Mouse (Mus musculus) neural tube, embryonic 13.5 days (tissue): Measurements from ENCODE around the gene Tpt1. TPM values are rescaled to one million over a fixed set of nuclear protein-coding genes. Genes with fewer than 3 reads are reported as not detected.
"Not testable (repeated sequence)": the region's sequence is repeated elsewhere in the genome, so short reads cannot be mapped to it uniquely, and the experiment has no call there.

Experiments
- ATAC-seq: fragments of 200-750 bp; cut with Nextera tagmentation; 2 replicates; pipeline ENCODE4 v1.8.0; 2017; ENCODE audit warnings: low read depth, mild to moderate bottlenecking, moderate TSS enrichment, moderate library complexity
- H3K27ac ChIP-seq: fragments of 300-500 bp; sonication (generic); replicated peaks from 2 replicates; pipeline ENCODE4 v1.5.1; 2015; ENCODE audit warnings: moderate library complexity, mild to moderate bottlenecking, inconsistent platforms
- H3K27me3 ChIP-seq: fragments of 300-500 bp; sonication (generic); 2 replicates; pipeline ENCODE4 v1.6.1; 2015; ENCODE audit warnings: mild to moderate bottlenecking, inconsistent platforms
- H3K36me3 ChIP-seq: fragments of 300-500 bp; sonication (generic); 2 replicates; pipeline ENCODE4 v1.6.1; 2015; ENCODE audit warnings: mild to moderate bottlenecking, inconsistent platforms
- H3K4me1 ChIP-seq: fragments of 300-500 bp; sonication (generic); replicated peaks from 2 replicates; pipeline ENCODE4 v1.6.1; 2015; ENCODE audit warnings: inconsistent platforms
- H3K4me2 ChIP-seq: fragments of 300-500 bp; sonication (generic); 2 replicates; pipeline ENCODE4 v1.6.1; 2015; ENCODE audit warnings: inconsistent platforms, mild to moderate bottlenecking, moderate library complexity
- H3K4me3 ChIP-seq: fragments of 300-500 bp; sonication (generic); 2 replicates; pipeline ENCODE4 v1.5.1; 2015; ENCODE audit warnings: mild to moderate bottlenecking, inconsistent platforms
- H3K9ac ChIP-seq: fragments of 300-500 bp; sonication (generic); 2 replicates; pipeline ENCODE4 v1.6.1; 2015; ENCODE audit warnings: moderate library complexity, mild to moderate bottlenecking, inconsistent platforms
- H3K9me3 ChIP-seq: fragments of 300-500 bp; sonication (generic); 2 replicates; pipeline ENCODE4 v1.6.1; 2016; ENCODE audit warnings: inconsistent platforms
- WGBS: fragments of 180-500 bp; shearing (Covaris S2); methylation state at CpG from one replicate; pipeline ENCODE4 v1.1.7; 2015; 5-methylcytosine and 5-hydroxymethylcytosine counted together
- polyA plus RNA-seq: library from polyadenylated mRNA; unstranded; fragments of >200 nt; fragmentation: Nextera tagmentation; extraction: Ambion mirVana; gene quantifications from 2 replicates; pipeline ENCODE4 v1.2.1, GENCODE M21; 2015

Tpt1 gene
- polyA plus RNA-seq, 1 experiment from 2014 or later, result 917 TPM

DNA sequence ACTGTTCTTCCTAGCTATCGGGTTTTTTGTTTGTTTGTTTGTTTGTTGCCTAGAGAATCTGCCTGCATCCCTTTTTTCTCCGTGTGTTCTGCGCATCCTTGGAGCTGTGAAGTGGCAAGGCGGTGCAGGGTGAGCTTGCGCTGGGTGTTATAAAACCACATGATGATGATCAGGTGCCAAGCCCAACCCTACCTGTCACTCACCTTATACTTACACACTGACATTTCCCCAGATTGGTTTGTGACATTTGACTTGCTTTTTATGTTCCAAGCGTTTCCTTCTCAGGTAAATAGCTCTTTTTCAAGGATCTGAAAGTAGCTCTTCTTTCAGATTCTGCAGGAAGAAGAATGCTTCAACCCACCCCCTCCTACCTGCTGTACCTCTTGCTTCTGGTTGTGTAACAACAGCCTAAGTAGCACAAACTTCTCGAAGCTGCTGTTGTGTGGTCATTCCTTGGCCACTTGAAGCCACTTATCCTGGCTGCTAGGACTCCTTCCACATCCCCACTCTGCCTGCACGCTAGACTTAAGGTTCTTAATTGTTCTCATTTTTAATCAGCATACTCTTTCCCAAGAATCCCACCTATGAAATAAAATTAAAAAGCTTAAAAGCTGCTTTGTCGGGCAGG is 21.9 kb downstream of the Tpt1 start:
- ATAC-seq, result no peak
- Histone ChIP-seq H3K4me2 (no peak overlapping the region), H3K4me1 (peaks cover 10% of the 10 kb centered on the region), H3K27me3 (no peaks in the 10 kb centered on the region), H3K9me3 (peaks cover 4% of the 10 kb centered on the region; the same call in 1 of the 2 replicates), H3K9ac (no peak overlapping the region), H3K27ac (no peak overlapping the region), H3K4me3 (no peak overlapping the region), H3K36me3 (no peaks in the 10 kb centered on the region)
- 79% methylated on average over 9 of the region's 9 CpGs for WGBS

DNA sequence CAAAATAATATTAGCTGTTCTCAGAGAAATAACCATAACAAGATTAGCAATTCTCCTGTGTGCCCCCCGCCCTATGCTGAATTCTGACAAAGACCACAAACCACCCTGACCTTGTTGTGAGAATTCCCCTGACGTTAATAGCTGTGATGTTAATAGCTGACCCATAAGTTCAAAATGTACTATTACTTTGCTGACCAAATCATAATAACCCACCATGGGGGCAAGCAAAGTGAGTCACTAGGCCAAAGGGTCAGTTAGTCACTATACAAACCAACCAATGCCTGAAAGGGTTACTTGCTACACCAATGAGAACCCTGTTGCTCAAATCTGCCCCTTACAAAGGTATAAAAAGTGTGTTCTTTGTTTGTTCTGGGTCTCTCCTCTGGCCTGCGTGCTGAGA is 23.1 kb downstream of the Tpt1 start:
- not testable (repeated sequence) for H3K27ac ChIP-seq, ATAC-seq, H3K9ac ChIP-seq, H3K4me2 ChIP-seq, H3K27me3 ChIP-seq, H3K4me3 ChIP-seq, H3K9me3 ChIP-seq, H3K36me3 ChIP-seq
- H3K4me1 ChIP-seq, result peaks cover 10% of the 10 kb centered on the region
- WGBS, result 61% methylated on average over 3 of the region's 3 CpGs

DNA sequence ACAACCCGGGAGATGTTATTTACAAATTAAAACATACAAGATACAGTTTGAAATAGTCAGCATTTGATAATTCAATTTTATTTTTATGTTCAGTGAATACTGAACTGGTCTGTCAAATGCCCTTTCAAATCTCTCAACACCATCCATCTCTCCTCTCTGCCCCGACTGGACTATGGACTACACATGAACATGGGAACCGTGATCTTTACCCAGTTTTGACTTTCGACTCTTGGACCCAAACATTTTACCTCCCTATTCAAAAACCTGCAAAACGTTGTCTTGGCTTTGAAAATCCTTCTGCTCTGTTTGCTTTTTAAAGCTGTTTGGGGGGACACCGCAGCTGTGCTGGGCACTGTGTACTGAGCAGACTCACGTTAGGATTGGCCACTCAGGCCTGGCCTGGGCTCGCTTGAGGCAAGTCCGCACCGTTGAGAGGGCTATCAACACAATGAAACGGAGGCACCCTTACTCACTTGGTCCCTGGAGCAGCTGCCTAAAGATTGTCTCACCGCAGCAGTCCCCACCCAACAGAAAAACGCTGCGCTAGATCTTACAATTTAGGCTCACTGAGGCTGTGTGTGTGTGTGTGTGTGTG is 25.0 kb downstream of the Tpt1 start:
- H3K27ac ChIP-seq, result no peak overlapping the region
- H3K4me2 ChIP-seq, result no peak overlapping the region
- H3K9ac ChIP-seq, result 0 out of 2 replicates have a peak overlapping the region, but pooled peaks have one; percentile 12
- H3K4me1 ChIP-seq, result no peaks in the 10 kb centered on the region
- no peaks in the 10 kb centered on the region for H3K9me3 ChIP-seq
- H3K4me3 ChIP-seq, result no peak overlapping the region
- no peak for ATAC-seq
- no peaks in the 10 kb centered on the region for H3K36me3 ChIP-seq
- WGBS, result 70% methylated on average over 14 of the region's 14 CpGs
- no peaks in the 10 kb centered on the region for H3K27me3 ChIP-seq

DNA sequence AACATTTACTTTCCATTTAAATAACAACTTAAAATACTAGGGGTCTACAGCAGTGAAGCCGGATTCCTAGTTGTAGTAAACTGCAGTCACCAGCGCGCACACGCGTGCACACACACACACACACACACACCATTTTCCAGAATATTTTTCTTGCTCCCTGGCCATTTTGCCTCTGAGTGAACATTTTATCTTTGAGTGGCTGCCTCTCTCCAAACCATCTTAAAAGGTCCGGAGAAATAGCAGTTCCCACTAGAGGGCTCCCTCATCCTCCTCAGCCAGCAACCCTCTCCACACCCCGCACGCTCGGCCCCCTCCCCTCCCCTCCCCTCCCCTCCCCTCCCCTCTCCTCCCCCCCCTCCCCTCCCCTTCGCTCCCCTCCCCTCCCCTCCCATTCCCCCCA is 25.7 kb downstream of the Tpt1 start:
- peak; percentile 64; the same call in 1 of the 2 replicates for ATAC-seq
- H3K27me3 ChIP-seq, result no peaks in the 10 kb centered on the region
- H3K27ac ChIP-seq, result no peak overlapping the region
- no peak overlapping the region for H3K9ac ChIP-seq
- H3K4me2 ChIP-seq, result peak overlapping the region; percentile 37; the same call in 1 of the 2 replicates
- no peaks in the 10 kb centered on the region for H3K4me1 ChIP-seq
- WGBS, result 28% methylated on average over 9 of the region's 10 CpGs
- H3K36me3 ChIP-seq, result no peaks in the 10 kb centered on the region
- H3K9me3 ChIP-seq, result no peaks in the 10 kb centered on the region
- 0 out of 2 replicates have a peak overlapping the region, but pooled peaks have one; percentile 11 for H3K4me3 ChIP-seq

DNA sequence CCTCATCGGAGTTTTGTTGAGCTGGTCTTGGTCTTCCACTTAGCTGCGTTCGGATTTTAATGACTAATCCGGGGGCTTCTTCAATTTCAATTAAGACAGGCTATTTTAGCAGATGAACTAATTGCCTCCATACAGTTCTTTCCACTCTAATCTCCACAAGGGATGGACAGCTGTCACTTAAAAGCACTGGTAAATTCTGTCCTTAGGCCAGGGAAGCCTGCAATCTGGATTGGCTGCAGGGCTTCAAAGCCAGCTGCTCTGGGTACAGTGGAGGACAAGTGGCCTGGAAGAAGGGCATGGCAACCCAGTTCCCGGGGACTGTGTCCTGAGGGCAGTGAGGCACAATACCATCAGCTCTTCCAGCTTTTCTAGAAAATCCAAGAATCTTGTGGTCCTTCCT is 26.2 kb downstream of the Tpt1 start:
- Histone ChIP-seq H3K27me3 (no peaks in the 10 kb centered on the region), H3K4me3 (no peak overlapping the region), H3K9me3 (no peaks in the 10 kb centered on the region), H3K4me1 (peaks cover 4% of the 10 kb centered on the region; the same call in 1 of the 2 replicates), H3K27ac (peak overlapping the region; percentile 67), H3K4me2 (no peak overlapping the region), H3K36me3 (no peaks in the 10 kb centered on the region), H3K9ac (no peak overlapping the region)
- peak; percentile 37; the same call in 1 of the 2 replicates for ATAC-seq
- WGBS, result 5% methylated on average over 4 of the region's 5 CpGs

DNA sequence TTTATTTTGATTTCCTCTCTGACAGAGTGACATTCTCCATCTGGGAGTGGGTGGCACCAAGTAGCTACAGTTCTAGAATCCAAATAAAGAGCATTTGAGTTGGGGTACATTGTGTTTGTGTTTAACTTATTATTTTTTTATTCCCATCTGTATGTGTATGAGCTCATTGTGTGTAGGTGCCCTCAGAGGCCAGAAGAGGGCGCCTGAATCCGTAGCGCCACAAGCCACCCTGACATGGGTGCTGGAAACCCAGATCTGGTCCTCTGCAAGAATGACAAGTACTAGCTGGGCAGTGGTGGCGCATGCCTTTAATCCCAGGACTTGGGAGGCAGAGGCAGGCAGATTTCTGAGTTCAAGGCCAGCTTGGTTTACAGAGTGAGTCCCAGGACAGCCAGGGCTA is 26.9 kb downstream of the Tpt1 start:
- H3K9ac ChIP-seq, result no peak overlapping the region
- no peaks in the 10 kb centered on the region for H3K27me3 ChIP-seq
- peaks cover 5% of the 10 kb centered on the region; the same call in 1 of the 2 replicates for H3K4me1 ChIP-seq
- no peak for ATAC-seq
- H3K27ac ChIP-seq, result no peak overlapping the region
- 90% methylated on average over 4 of the region's 4 CpGs for WGBS
- H3K9me3 ChIP-seq, result no peaks in the 10 kb centered on the region
- H3K4me3 ChIP-seq, result no peak overlapping the region
- no peaks in the 10 kb centered on the region for H3K36me3 ChIP-seq
- no peak overlapping the region for H3K4me2 ChIP-seq

DNA sequence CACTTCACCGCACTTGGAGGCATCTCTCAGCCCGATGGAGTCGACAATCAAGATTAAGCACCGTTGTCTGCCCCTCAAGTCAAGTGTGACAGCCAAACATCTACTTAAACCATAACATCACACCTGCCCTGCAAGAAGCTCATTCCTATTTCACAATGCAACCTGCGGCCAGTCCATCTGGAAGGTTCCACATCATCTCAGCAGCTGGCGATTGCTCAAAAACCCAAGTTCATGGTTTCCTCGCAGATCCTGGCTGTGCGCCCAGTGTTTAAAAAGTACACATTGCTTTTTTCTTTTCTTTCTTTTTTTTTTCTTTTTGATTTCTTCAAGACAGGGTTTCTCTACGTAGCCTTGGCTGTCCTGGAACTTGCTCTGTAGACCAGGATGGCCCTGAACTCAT is 28.7 kb downstream of the Tpt1 start:
- no peak overlapping the region for H3K4me3 ChIP-seq
- H3K4me1 ChIP-seq, result peaks cover 7% of the 10 kb centered on the region
- no peak for ATAC-seq
- no peak overlapping the region for H3K4me2 ChIP-seq
- H3K27ac ChIP-seq, result no peak overlapping the region
- no peaks in the 10 kb centered on the region for H3K36me3 ChIP-seq
- no peaks in the 10 kb centered on the region for H3K27me3 ChIP-seq
- no peaks in the 10 kb centered on the region for H3K9me3 ChIP-seq
- H3K9ac ChIP-seq, result no peak overlapping the region
- 90% methylated on average over 9 of the region's 9 CpGs for WGBS

DNA sequence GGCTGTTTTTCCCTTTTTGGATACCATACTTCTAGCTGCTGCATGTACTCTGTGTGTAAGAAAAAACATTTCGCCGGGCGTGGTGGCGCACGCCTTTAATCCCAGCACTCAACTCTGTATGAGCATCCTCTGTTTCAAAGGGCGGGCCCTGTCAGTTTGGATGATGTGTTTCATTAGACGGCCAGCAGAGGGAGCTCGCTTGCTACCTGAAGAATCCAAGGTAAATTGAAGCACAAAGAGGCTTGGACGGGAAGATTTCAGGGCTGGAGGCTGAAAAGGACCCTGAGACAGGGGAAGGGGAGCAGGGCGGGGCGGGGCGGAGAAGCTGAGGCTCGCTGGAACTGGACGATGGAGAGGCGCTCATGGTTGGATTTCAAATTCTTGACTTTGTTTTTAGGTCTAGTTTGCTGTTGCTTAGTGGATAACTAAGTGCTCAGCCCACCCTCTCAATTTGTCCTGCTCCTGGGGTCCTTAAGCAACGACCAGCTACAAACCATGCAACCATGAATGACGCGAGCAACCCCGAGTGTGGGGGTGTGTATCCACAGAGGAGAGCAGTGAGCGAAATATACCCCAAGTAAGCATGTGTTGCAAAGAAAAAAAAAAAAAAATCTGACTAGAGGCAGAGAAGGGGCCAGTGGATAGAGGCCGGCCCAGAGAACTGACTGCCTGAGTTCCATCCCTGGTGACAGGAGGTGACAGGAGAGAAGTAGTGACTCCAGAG is 31.6 kb downstream of the Tpt1 start:
- peak overlapping the region; percentile 23; the same call in 1 of the 2 replicates for H3K27ac ChIP-seq
- peak overlapping the region; percentile 49 for H3K9ac ChIP-seq
- H3K4me2 ChIP-seq, result peak overlapping the region; percentile 44
- WGBS, result 17% methylated on average over 21 of the region's 21 CpGs
- no peaks in the 10 kb centered on the region for H3K36me3 ChIP-seq
- no peaks in the 10 kb centered on the region for H3K9me3 ChIP-seq
- peaks cover 10% of the 10 kb centered on the region for H3K4me1 ChIP-seq
- peak; percentile 64; the same call in 1 of the 2 replicates for ATAC-seq
- H3K4me3 ChIP-seq, result no peak overlapping the region
- no peaks in the 10 kb centered on the region for H3K27me3 ChIP-seq

DNA sequence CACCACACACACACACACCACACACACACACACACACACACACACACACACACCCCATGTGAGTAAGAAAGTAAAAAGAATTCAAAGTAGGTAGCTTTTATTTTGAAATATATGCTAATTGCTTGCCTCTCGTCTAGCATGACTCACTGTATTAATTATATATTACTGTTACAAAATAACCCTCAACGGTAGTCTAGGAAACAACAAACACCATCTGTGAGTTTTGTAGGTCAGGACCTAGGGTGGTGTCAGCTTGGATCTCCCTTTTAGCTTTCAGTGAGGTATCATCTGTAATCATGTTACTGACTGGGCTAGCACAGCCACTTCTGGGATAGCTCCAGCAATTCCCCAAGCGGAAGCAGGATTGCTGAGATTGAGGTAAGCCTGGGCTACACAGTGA is 32.4 kb downstream of the Tpt1 start:
- no peak for ATAC-seq
- no peaks in the 10 kb centered on the region for H3K9me3 ChIP-seq
- H3K4me2 ChIP-seq, result no peak overlapping the region
- WGBS, result 71% methylated on average over 3 of the region's 3 CpGs
- H3K9ac ChIP-seq, result no peak overlapping the region
- H3K27ac ChIP-seq, result no peak overlapping the region
- no peaks in the 10 kb centered on the region for H3K36me3 ChIP-seq
- H3K4me3 ChIP-seq, result no peak overlapping the region
- H3K4me1 ChIP-seq, result peaks cover 15% of the 10 kb centered on the region
- H3K27me3 ChIP-seq, result no peaks in the 10 kb centered on the region

DNA sequence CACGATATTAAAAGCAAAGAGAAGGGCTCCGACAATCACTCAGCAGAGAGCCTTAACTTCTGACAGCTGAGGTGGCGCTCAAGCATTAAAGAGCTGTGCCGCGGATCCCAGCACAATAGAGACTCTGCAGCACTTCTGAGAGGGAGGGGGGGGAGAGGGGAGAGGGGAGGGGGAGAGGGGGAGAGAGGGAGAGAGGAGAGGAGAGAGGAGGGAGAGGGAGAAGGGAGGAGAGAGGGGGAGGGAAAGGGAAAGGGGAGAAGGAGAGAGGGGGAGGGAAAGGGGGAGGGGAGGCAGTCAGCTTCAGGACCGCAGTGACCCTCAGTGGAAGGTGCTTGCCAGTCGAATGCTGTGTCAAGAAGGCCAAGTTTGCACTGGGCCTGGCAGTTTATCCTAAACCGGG is 34.1 kb downstream of the Tpt1 start:
- 15% methylated on average over 8 of the region's 8 CpGs for WGBS
- H3K27ac ChIP-seq, result peak overlapping the region; percentile 28; the same call in 1 of the 2 replicates

DNA sequence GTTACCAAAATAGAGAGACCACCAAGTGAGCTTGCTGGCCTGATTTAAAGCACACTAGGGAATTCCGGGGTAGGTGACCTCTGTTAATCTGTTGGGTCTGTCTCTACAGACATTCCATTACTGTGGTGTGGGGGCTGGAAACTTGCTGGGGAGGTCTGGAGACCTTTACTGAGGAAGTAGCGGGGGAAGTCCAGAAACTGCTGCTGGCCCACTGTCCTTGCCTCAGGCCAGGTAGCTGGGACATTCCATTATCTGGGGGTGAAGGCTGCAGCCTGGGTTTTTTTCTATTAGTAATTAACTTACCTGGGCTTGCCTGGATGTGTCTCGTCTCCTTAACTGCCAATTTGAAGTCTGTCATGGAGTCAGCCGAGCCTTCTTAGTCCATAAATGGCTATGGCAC is 37.0 kb downstream of the Tpt1 start:
- 48% methylated on average over 4 of the region's 4 CpGs for WGBS
- Histone ChIP-seq H3K9me3 (no peaks in the 10 kb centered on the region), H3K27ac (no peak overlapping the region), H3K27me3 (no peaks in the 10 kb centered on the region), H3K4me1 (peaks cover 12% of the 10 kb centered on the region), H3K4me2 (no peak overlapping the region), H3K9ac (no peak overlapping the region), H3K4me3 (no peak overlapping the region), H3K36me3 (no peaks in the 10 kb centered on the region)
- ATAC-seq, result no peak

More for the DNA sequence above, 34.1 kb downstream of the Tpt1 start:
- H3K4me2 ChIP-seq, result peak overlapping the region; percentile 22; the same call in 1 of the 2 replicates
- no peaks in the 10 kb centered on the region for H3K9me3 ChIP-seq
- H3K9ac ChIP-seq, result no peak overlapping the region
- peak; percentile 48; the same call in 1 of the 2 replicates for ATAC-seq
- no peak overlapping the region for H3K4me3 ChIP-seq
- H3K4me1 ChIP-seq, result peaks cover 17% of the 10 kb centered on the region
- no peaks in the 10 kb centered on the region for H3K27me3 ChIP-seq
- H3K36me3 ChIP-seq, result no peaks in the 10 kb centered on the region

DNA sequence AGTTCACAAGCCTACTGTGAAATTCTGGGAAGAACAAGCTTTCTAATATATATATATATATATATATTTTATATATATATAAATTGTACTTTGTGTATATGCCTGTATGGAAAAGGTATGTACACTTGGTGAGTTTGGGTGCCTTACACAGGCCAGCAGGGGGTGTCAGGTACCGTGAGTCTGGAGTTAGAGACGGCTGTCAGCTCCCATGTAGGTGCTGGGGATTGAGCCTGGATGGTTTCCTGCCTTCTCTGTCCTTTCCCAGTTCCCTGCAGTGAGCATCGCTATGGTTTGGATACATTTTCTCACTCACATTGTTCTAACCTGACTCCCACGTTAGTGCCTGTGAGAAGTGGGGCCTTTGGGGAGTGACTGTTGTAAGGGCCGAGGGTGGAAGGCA is 38.4 kb downstream of the Tpt1 start:
- Histone ChIP-seq H3K9ac (no peak overlapping the region), H3K27ac (no peak overlapping the region), H3K4me3 (no peak overlapping the region), H3K4me1 (peaks cover 12% of the 10 kb centered on the region), H3K4me2 (no peak overlapping the region), H3K36me3 (no peaks in the 10 kb centered on the region), H3K9me3 (no peaks in the 10 kb centered on the region), H3K27me3 (no peaks in the 10 kb centered on the region)
- 74% methylated on average over 5 of the region's 5 CpGs for WGBS
- ATAC-seq, result no peak
